Mouse (Mus musculus) heart, postnatal 0 days (tissue): ENCODE measurements at regions not wholly inside any gene's neighbourhood (a gene's known extent, or its start where the extent isn't known, plus 50 kb on each side); places are given as distances from the start of the nearest gene placed in this dataset.

ENCODE experiments used
- CTCF ChIP-seq: IDR thresholded peaks from 2 replicates; pipeline ENCODE4 v1.5.1; 2016; ENCODE audit warnings: antibody characterized with exemption, control low read depth, low read depth
- EP300 ChIP-seq: IDR thresholded peaks from 2 replicates; pipeline ENCODE4 v1.6.1; 2016; ENCODE audit warnings: antibody characterized with exemption, low read depth

GRCm38 (mm10) chr15:25555852-25556251 is 66.5 kb upstream of the Myo10 start:
- no peak for TF ChIP-seq EP300
- TF ChIP-seq CTCF: no peak
